Mouse (Mus musculus) spleen, postnatal 4 days (tissue): Measurements from ENCODE around the gene Tnfrsf26.

Experiments used
- DNase-seq, 2 experiments: peaks; one replicate each; pipeline ENCODE4 v3.0.0; 2022; ENCODE audit warnings: low spot score in 2 of 2

The Tnfrsf26 gene

DNA sequence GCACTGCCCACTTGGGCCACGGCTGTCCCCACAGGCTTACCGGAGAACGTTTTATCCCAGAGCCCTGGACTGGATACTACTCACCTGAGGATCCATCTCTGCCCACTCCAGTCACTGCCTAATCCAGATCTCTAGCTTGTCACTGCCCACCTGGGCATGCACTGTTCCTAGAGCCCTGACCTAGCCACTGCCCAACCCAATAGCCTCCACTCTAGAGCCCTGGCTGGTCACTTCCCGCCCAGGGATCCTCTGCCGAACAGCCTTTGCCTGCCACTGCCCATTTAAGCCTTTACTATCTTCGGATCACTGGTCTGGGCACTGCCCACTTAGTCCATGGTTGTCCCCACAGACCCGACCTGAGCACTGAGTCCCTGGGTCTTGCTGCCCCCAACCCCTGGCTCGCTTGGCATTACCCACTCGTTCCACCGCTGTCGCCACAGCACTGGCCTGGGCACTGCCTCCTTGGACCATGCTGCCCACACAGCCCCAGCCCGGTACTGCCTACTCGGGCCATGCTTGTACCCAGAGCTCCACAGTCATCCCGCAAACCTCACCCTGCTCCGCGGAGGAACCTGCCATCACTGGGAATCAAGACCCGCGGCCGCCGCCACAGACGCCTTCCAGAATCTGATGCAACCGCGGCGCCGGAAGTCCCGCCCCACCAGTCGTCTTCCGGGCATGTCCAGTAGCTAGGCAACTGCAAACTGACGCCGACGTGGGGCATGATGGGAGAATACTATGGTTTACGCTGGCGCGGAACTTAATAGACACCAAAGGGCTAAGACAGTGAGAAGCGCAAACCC, 28.9 kb downstream of the Tnfrsf26 start, which contains the start of gene Cars:
TSS of gene Cars (minus strand) at position 663 of the 803 bp plus-strand sequence.
- DNase-seq, result peak; percentile 92 to 96

DNA sequence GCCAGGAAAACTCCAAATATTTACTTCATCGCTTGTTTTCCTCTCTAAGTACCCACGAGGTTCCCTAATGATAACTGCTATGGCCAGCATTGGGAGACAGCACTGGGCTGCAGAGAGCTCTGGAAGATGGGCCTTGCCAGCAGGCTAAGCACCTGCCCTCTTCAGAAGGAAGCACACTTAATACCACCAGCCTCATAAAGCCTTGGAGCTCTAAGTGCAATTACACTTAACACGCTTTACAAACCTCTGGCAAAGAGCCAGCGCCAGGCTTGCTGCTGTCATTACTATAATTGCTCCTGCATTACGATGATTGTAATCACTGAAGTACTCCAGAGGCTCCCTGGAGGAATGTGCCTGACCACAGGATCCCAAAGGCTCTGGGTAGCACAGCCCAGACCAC, 33.7 kb downstream of the Tnfrsf26 start:
- DNase-seq, result no peak

DNA sequence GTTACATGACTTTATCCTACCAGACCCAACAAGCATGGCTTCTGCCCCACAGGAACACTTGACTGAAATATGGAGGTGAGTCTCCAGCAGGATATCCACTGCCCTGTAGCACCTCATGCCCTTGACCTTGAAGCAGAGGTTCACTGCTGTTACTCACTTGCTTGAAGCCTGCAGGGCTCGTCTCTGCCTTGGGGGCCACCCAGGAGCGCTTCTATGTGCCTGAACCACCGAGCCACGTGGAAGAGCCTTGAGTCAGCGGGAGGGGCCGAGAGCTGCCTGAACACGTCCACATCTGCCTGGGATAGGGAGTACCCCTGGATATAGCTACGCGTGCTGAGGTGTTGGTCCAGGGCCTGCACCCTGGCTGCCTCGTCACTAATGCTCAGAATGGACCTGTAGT, 36.3 kb downstream of the Tnfrsf26 start:
- DNase-seq, result no peak

DNA sequence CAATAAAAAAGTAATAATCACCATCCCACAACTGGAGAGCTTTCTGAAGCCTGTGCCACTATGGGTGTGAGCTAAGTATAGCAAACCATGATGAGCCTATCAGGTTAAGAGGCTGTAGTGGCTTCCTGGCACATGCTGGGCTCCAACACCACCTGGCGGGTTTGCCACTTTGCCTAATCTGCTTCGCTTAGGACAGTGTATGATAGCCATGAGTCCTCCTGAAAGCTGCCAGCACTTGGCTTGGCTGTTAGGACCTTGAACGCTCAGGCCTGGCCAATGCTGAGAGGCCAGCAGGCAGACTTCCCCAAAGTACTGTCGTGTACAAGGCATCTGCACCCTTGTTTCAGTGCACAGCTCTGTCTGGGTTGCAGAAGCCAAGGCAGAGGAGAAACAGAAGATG, 40.5 kb downstream of the Tnfrsf26 start:
- no peak for DNase-seq

DNA sequence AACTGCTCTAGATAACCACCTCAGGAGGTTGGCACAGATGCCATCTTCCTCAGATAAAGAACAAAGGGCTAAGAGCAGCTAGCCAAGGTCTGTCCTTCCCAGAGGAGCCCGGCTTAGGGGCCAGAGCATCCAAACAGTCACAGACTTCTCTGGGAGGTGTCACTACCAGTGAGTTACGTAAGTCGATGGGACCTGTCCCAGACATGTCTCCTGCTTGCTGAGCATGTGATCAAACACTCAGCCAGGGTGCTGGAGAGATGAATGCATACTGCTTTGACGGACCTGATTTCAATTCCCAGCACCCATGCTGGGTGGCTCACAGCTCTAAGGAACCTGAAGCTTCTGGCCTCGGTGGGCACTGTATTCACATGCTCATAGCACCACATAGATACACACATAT, 40.9 kb downstream of the Tnfrsf26 start:
- no peak for DNase-seq

DNA sequence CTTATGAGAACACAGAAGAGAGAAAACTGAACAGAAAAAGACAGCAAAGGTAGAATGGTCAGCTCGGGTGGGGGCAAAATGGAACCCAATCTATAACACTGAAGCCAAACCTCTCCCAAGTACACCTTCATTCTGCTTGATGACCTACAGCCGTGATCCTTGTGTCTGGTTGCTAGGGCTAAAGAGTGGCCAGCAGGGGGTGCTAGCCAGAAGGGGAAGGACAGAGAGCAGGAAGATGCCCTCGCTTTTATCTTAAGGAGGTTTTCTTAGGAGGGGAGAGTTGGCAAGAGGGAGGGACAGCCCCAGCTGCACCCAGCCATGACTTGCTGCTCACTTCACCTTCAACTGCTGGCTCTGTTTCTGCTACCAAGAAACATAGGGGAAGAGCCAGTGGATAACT, 44.6 kb downstream of the Tnfrsf26 start:
- DNase-seq, result peak; percentile 72 to 89

DNA sequence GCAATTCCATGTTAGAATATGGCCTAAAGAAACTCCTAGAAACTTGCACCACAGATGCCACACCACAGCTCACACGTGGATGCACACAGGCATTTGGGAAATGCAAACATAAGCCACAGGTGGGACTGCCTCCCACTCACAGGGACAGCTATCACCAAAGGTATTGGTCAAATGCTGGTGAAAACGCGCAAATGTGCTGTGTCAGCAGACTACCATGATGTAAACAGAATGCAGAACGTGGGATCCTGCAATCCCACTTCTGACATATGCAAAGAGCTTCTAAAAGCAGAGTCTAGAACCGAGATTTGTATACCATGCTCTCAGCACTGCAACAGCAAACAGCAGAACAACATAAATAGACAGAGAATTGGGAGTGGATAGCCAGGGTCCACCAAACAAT, 45.5 kb downstream of the Tnfrsf26 start:
- DNase-seq, result no peak

DNA sequence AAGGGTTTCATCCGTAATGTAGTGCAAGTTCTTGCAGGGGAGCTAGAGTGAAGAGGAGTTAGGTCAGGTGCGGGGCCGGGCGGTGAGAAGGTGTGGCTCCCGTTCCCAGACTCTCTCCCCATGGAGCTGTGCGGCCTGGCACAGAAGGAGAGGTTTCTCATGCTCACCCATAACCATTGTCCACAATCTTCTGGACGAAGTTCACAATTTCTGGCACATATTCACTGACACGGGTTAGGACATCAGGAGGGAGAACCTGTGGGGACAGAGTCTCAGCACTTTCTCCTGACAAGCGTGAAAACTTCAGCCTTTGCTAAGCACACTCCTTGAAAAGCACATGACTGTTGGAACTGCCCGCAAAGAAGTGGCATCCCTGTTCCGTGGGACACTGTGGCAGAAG, 52.8 kb downstream of the Tnfrsf26 start:
- DNase-seq, result no peak

DNA sequence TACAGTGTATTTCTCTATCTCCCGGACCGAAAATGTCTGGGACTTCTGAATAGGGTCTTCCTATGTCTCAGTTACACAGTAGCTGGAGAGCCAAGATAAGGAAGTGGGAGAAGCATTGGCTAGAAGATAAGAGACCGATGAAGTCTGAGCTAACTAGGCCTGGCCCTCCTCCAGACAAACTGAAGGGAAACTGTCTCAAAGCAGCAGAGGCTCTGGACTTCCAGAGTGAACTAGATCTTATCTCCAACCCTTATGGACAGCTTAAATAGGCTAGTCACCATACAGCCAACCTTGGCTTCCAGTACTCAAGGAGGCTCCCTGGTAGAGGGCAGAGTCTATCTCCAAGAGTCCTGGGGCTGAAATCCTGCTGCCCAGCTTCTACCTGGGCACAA, 62.9 kb downstream of the Tnfrsf26 start:
- DNase-seq, result peak in 1 of 2 experiments; percentile 48

DNA sequence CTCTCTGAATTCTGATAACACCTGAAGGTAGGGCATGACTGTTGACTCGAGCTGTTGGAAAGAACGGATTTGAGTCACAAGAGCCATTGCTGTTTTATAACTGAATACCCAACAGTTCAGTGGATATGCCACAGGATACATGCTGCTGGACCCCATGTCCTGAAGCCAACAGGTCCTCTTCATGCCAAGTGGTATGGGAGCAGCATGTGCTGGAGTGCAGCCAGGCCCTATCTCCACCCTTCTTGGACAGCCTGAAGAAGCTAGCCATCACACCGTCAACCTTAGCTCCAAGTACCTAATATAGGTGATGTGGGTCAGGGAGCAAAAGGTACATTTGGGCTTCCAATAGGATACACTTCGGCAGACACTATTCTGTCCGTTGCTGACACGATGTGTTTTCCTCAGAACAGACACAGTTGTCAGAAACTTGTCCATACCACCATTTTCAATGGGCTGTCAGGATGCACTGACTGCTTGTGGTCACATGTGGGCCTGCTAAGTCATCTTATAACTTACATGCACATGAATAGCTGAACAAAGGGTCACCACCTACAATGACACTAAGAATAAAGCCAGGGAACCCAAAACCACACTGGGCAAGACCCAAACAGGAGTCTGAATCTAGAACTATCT, 63.4 kb downstream of the Tnfrsf26 start:
- DNase-seq, result peak in 1 of 2 experiments; percentile 30

DNA sequence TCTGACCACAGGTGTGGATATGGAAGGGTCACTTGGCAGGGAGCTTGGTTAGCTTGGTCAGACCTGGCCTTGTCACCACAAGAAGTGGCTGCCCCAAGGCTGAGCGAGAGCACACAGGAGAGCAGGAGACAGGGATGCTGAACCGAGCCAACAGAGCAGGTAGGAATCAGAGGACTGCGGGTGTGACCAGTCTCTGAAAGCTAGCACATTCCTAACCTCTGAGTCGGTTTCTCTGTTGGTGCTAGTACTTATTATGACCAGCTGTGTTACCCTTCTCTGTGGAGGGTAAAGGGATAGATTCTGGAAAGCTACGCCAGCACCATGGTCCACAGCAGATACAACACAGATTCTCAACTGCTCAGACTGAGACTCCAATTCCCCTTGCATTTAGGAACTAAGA, 64.7 kb downstream of the Tnfrsf26 start:
- no peak for DNase-seq
